Mouse (Mus musculus): ENCODE results near the gene Csnk2a2.

GRCm38 (mm10) chr8:95396752-95397151 lies 93.1 kb downstream of the Csnk2a2 start:
- TF ChIP-seq CTCF (IDR thresholded peaks at IDR 0.05; ENCODE audit: control insufficient read depth, insufficient read depth, low read length) = no peak
- no peak for TF ChIP-seq POLR2A (IDR thresholded peaks at IDR 0.05; ENCODE audit: borderline replicate concordance, control insufficient read depth, low read depth, low read length)
